ENCODE assay signal across 8 mouse cellular contexts in the genomic region with DNA sequence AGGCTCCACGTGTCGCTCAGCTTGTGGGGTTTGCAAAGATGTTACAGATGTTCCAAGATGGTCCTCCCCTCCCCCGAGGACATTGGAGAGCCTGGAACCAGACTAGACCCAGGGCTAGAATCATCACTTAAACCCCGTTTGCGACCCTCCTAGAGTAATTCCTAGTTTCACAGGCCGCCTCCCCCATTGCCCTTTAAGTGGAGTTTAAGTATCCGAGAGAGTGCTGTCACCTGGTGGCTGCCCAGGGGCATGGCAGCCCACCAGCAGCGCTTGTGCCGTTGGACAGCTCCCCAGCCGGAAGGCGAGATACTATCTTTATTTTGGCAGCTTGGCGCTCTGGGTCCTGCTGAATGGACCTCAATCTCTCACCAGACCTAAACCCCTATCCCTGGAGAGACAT. TPM values are rescaled to one million over a fixed set of nuclear protein-coding genes. Genes with fewer than 3 reads are reported as not detected.
DNase-seq lines count a peak whose midpoint lies in the region; ATAC-seq and TF ChIP-seq lines count a peak whose summit lies in the region.

No protein-coding gene starts in this region.

- no peak for ATAC-seq in kidney, postnatal 0 days (replicated peaks; ENCODE audit: low FRiP score, low read depth)
- no peak for ATAC-seq in liver, embryonic 14.5 days (ENCODE audit: insufficient read depth)
- no peak for ATAC-seq in neural tube, embryonic 14.5 days (ENCODE audit: low read depth)

- 3% methylated on average over 12 of the region's 12 CpGs for WGBS in embryonic facial prominence, embryonic 10.5 days
- WGBS in kidney, postnatal 0 days, result 3% methylated on average over 12 of the region's 12 CpGs
- 4% methylated on average over 12 of the region's 12 CpGs for WGBS in liver, embryonic 14.5 days (ENCODE audit: insufficient replicate concordance)
- under 1% methylated on average over 12 of the region's 12 CpGs for WGBS in neural tube, embryonic 14.5 days

- TF ChIP-seq EP300 in liver, embryonic 14.5 days (IDR thresholded peaks at IDR 0.05; ENCODE audit: low read depth), result no peak

- H3K27me3 ChIP-seq in embryonic facial prominence, embryonic 10.5 days (replicated peaks; ENCODE audit: low read depth, poor library complexity, severe bottlenecking), result peaks cover 96% of the 10 kb centered on the region
- peaks cover 39% of the 10 kb centered on the region; the same call in 1 of the 2 replicates for H3K27me3 ChIP-seq in kidney, postnatal 0 days (ENCODE audit: insufficient read depth, low read length)
- H3K27me3 ChIP-seq in liver, embryonic 14.5 days (ENCODE audit: control insufficient read depth, insufficient read depth, low read length), result peaks cover 81% of the 10 kb centered on the region
- H3K27me3 ChIP-seq in neural tube, embryonic 14.5 days (ENCODE audit: control insufficient read depth, insufficient read depth, low read length), result no peaks in the 10 kb centered on the region; the same call in 1 of the 2 replicates

- peak overlapping the region; percentile 14; the same call in 1 of the 2 replicates for H3K4me3 ChIP-seq in embryonic facial prominence, embryonic 10.5 days
- no peak overlapping the region for H3K4me3 ChIP-seq in kidney, postnatal 0 days (replicated peaks; ENCODE audit: low read depth, low read length)
- H3K4me3 ChIP-seq in liver, embryonic 14.5 days (ENCODE audit: insufficient read depth in 1 of 2, low read depth in 2 of 2, low read length in 2 of 2), result no peak overlapping the region
- H3K4me3 ChIP-seq in neural tube, embryonic 14.5 days (ENCODE audit: low read depth, low read length), result peak overlapping the region; percentile 15; the same call in 1 of the 2 replicates

- no peak overlapping the region for H3K27ac ChIP-seq in embryonic facial prominence, embryonic 10.5 days (replicated peaks)
- no peak overlapping the region for H3K27ac ChIP-seq in kidney, postnatal 0 days
- no peak overlapping the region for H3K27ac ChIP-seq in liver, embryonic 14.5 days
- H3K27ac ChIP-seq in neural tube, embryonic 14.5 days (ENCODE audit: low read depth, low read length), result peak overlapping the region; percentile 95

- H3K4me1 ChIP-seq in embryonic facial prominence, embryonic 10.5 days, result peaks cover 62% of the 10 kb centered on the region
- peaks cover 15% of the 10 kb centered on the region; the same call in 1 of the 2 replicates for H3K4me1 ChIP-seq in kidney, postnatal 0 days (replicated peaks; ENCODE audit: insufficient read depth, low read length)
- peaks cover 14 to 15% of the 10 kb centered on the region in 2 experiments for H3K4me1 ChIP-seq in liver, embryonic 14.5 days (replicated peaks; ENCODE audit: control insufficient read depth in 2 of 2, insufficient read depth in 2 of 2, low read length in 1 of 2)
- H3K4me1 ChIP-seq in neural tube, embryonic 14.5 days (ENCODE audit: control insufficient read depth, insufficient read depth, low read length), result peaks cover 52% of the 10 kb centered on the region

- no peak overlapping the region for H3K4me2 ChIP-seq in kidney, postnatal 0 days (ENCODE audit: low read length)
- H3K4me2 ChIP-seq in liver, embryonic 14.5 days (ENCODE audit: low read depth), result no peak overlapping the region
- peak overlapping the region; percentile 64; the same call in 1 of the 2 replicates for H3K4me2 ChIP-seq in neural tube, embryonic 14.5 days (ENCODE audit: low read depth, low read length)

- TF ChIP-seq CTCF in kidney, postnatal 0 days (IDR thresholded peaks at IDR 0.05; ENCODE audit: low read depth), result peak; percentile 95
- peak; percentile 95 for TF ChIP-seq CTCF in liver, embryonic 14.5 days (IDR thresholded peaks at IDR 0.05; ENCODE audit: low read depth)

- DNase-seq in 416B (ENCODE audit: low read depth), result peak; percentile 77
- peak; percentile 73 to 79 for DNase-seq in adrenal gland, adult 18-20 months (ENCODE audit: low spot score in 2 of 2)
- DNase-seq in embryonic facial prominence, embryonic 10.5 days (ENCODE audit: low spot score), result peak; percentile 82
- peak; percentile 67 to 82 for DNase-seq in heart, adult 18-20 months
- DNase-seq in kidney, postnatal 0 days (ENCODE audit: low spot score), result peak; percentile 92
- peak in 2 of 3 experiments; percentile 34 for DNase-seq in liver, embryonic 14.5 days (ENCODE audit: low read depth in 3 of 3, low spot score in 3 of 3)
- peak; percentile 72 for DNase-seq in testis, postnatal 14 days (ENCODE audit: low spot score)

- no peaks in the 10 kb centered on the region for H3K36me3 ChIP-seq in embryonic facial prominence, embryonic 10.5 days (replicated peaks)
- H3K36me3 ChIP-seq in kidney, postnatal 0 days (ENCODE audit: insufficient read depth, low read length), result no peaks in the 10 kb centered on the region
- no peaks in the 10 kb centered on the region for H3K36me3 ChIP-seq in liver, embryonic 14.5 days (replicated peaks; ENCODE audit: control insufficient read depth, insufficient read depth, low read depth)
- peaks cover 5% of the 10 kb centered on the region; the same call in 1 of the 2 replicates for H3K36me3 ChIP-seq in neural tube, embryonic 14.5 days (ENCODE audit: control insufficient read depth, insufficient read depth, low read length)

- no peaks in the 10 kb centered on the region for H3K9me3 ChIP-seq in embryonic facial prominence, embryonic 10.5 days
- no peaks in the 10 kb centered on the region for H3K9me3 ChIP-seq in kidney, postnatal 0 days (replicated peaks; ENCODE audit: low read length)
- no peaks in the 10 kb centered on the region for H3K9me3 ChIP-seq in liver, embryonic 14.5 days (ENCODE audit: control insufficient read depth, low read length)
- H3K9me3 ChIP-seq in neural tube, embryonic 14.5 days (ENCODE audit: control insufficient read depth, low read length), result no peaks in the 10 kb centered on the region

- no peak overlapping the region for H3K9ac ChIP-seq in kidney, postnatal 0 days (ENCODE audit: low read depth, low read length)
- no peak overlapping the region for H3K9ac ChIP-seq in liver, embryonic 14.5 days (replicated peaks)
- H3K9ac ChIP-seq in neural tube, embryonic 14.5 days (replicated peaks; ENCODE audit: low read depth, low read length), result peak overlapping the region; percentile 16; the same call in 1 of the 2 replicates

RNA-seq across cellular contexts. Expression of a gene that starts 1.3 kb away (rescaled TPM):
- under 1 TPM; 0.50 to 0.70 TPM for total RNA-seq in adrenal gland, adult 18-20 months (2021)
- polyA plus RNA-seq in embryonic facial prominence, embryonic 10.5 days (2016; fragmentation: Nextera tagmentation; extraction: Ambion mirVana), result 3.2 and 4.9 TPM in 2 replicates
- under 1 TPM in 1 of 2 experiments, not detected in 1; 0.49 TPM for total RNA-seq in heart, adult 18-20 months (2021)
- polyA plus RNA-seq in kidney, postnatal 0 days (2015; fragmentation: Nextera tagmentation; extraction: Ambion mirVana), result 1.1 and 1.5 TPM in 2 replicates
- 0.15 and 0.34 TPM in 2 replicates for polyA plus RNA-seq in liver, embryonic 14.5 days (2012; rRNA removed)
- polyA plus RNA-seq in liver, embryonic 14.5 days (2014; fragmentation: Nextera tagmentation; extraction: Ambion mirVana), result 0.04 and 0.06 TPM in 2 replicates
- 66.0 and 69.8 TPM in 2 replicates for polyA plus RNA-seq in neural tube, embryonic 14.5 days (2014; fragmentation: Nextera tagmentation; extraction: Ambion mirVana)

RNA-seq across cellular contexts. Expression of a gene that starts 17.4 kb away (rescaled TPM):
- total RNA-seq in adrenal gland, adult 18-20 months (2021), result 1 to 10 TPM; 3.1 to 3.3 TPM
- 146 TPM in 2 replicates for polyA plus RNA-seq in embryonic facial prominence, embryonic 10.5 days (2016; fragmentation: Nextera tagmentation; extraction: Ambion mirVana)
- 1 to 10 TPM in 1 of 2 experiments, under 1 TPM in 1; 0.82 to 1.6 TPM for total RNA-seq in heart, adult 18-20 months (2021)
- polyA plus RNA-seq in kidney, postnatal 0 days (2015; fragmentation: Nextera tagmentation; extraction: Ambion mirVana), result 53.5 and 62.7 TPM in 2 replicates
- 41.6 and 53.5 TPM in 2 replicates for polyA plus RNA-seq in liver, embryonic 14.5 days (2012; rRNA removed)
- 51.1 and 55.4 TPM in 2 replicates for polyA plus RNA-seq in liver, embryonic 14.5 days (2014; fragmentation: Nextera tagmentation; extraction: Ambion mirVana)
- 45.9 and 65.6 TPM in 2 replicates for polyA plus RNA-seq in neural tube, embryonic 14.5 days (2014; fragmentation: Nextera tagmentation; extraction: Ambion mirVana)

RNA-seq across cellular contexts. Expression of a gene that starts 33.0 kb away (rescaled TPM):
- 10 to 100 TPM; 43.1 to 44.2 TPM for total RNA-seq in adrenal gland, adult 18-20 months (2021)
- polyA plus RNA-seq in embryonic facial prominence, embryonic 10.5 days (2016; fragmentation: Nextera tagmentation; extraction: Ambion mirVana), result 83.3 and 89.1 TPM in 2 replicates
- 10 to 100 TPM; 18.6 to 19.0 TPM for total RNA-seq in heart, adult 18-20 months (2021)
- 44.2 and 46.5 TPM in 2 replicates for polyA plus RNA-seq in kidney, postnatal 0 days (2015; fragmentation: Nextera tagmentation; extraction: Ambion mirVana)
- 6.7 and 6.9 TPM in 2 replicates for polyA plus RNA-seq in liver, embryonic 14.5 days (2012; rRNA removed)
- 4.4 and 4.8 TPM in 2 replicates for polyA plus RNA-seq in liver, embryonic 14.5 days (2014; fragmentation: Nextera tagmentation; extraction: Ambion mirVana)
- polyA plus RNA-seq in neural tube, embryonic 14.5 days (2014; fragmentation: Nextera tagmentation; extraction: Ambion mirVana), result 110 TPM in 2 replicates

RNA-seq across cellular contexts. Expression of a gene that starts 36.4 kb away (rescaled TPM):
- total RNA-seq in adrenal gland, adult 18-20 months (2021), result 10 to 100 TPM; 19.1 to 42.3 TPM
- polyA plus RNA-seq in embryonic facial prominence, embryonic 10.5 days (2016; fragmentation: Nextera tagmentation; extraction: Ambion mirVana), result not detected in 2 replicates
- 1 to 10 TPM; 2.4 to 4.3 TPM for total RNA-seq in heart, adult 18-20 months (2021)
- polyA plus RNA-seq in kidney, postnatal 0 days (2015; fragmentation: Nextera tagmentation; extraction: Ambion mirVana), result not detected in 2 replicates
- polyA plus RNA-seq in liver, embryonic 14.5 days (2012; rRNA removed), result not detected in 2 replicates
- polyA plus RNA-seq in liver, embryonic 14.5 days (2014; fragmentation: Nextera tagmentation; extraction: Ambion mirVana), result not detected in 2 replicates
- not detected in 2 replicates for polyA plus RNA-seq in neural tube, embryonic 14.5 days (2014; fragmentation: Nextera tagmentation; extraction: Ambion mirVana)

RNA-seq across cellular contexts. Expression of a gene that starts 48.4 kb away (rescaled TPM):
- 1,000 to 10,000 TPM; 1,249 to 2,641 TPM for total RNA-seq in adrenal gland, adult 18-20 months (2021)
- 0.42 and 0.55 TPM in 2 replicates for polyA plus RNA-seq in embryonic facial prominence, embryonic 10.5 days (2016; fragmentation: Nextera tagmentation; extraction: Ambion mirVana)
- total RNA-seq in heart, adult 18-20 months (2021), result 100 to 1,000 TPM in 1 of 2 experiments, 10 to 100 TPM in 1; 53.9 to 160 TPM
- 46.1 and 54.1 TPM in 2 replicates for polyA plus RNA-seq in kidney, postnatal 0 days (2015; fragmentation: Nextera tagmentation; extraction: Ambion mirVana)
- 8.1 and 9.1 TPM in 2 replicates for polyA plus RNA-seq in liver, embryonic 14.5 days (2012; rRNA removed)
- 5.2 and 5.3 TPM in 2 replicates for polyA plus RNA-seq in liver, embryonic 14.5 days (2014; fragmentation: Nextera tagmentation; extraction: Ambion mirVana)
- polyA plus RNA-seq in neural tube, embryonic 14.5 days (2014; fragmentation: Nextera tagmentation; extraction: Ambion mirVana), result 1.2 and 1.3 TPM in 2 replicates

Comparison
In these comparisons a context has a peak if more than half of its experiments do, and no peak if none do; other contexts are left out.
1. DNase-seq: peak in every context shown above with its lines; median percentile 92 in kidney, postnatal 0 days; 82 in embryonic facial prominence, embryonic 10.5 days; 77 in 416B; 76 in adrenal gland, adult 18-20 months; 74 in heart, adult 18-20 months; 72 in testis, postnatal 14 days; 34 in liver, embryonic 14.5 days.
2. H3K4me3 ChIP-seq: peak in embryonic facial prominence, embryonic 10.5 days (single experiment) and neural tube, embryonic 14.5 days (single experiment); none in kidney, postnatal 0 days (single experiment) and liver, embryonic 14.5 days (0 of 2).
3. RNA of a gene that starts 1.3 kb away (polyA plus RNA-seq): 66.0 to 69.8 TPM in neural tube, embryonic 14.5 days; 3.2 to 4.9 TPM in embryonic facial prominence, embryonic 10.5 days, 1.1 to 1.5 TPM in kidney, postnatal 0 days and 0.04 to 0.34 TPM in liver, embryonic 14.5 days; every median in the first group is over 10 times any median in the second.